Mouse (Mus musculus) ES-E14 (cell line): ENCODE measurements around the gene BC030500.

ENCODE experiments used
- MAFK ChIP-seq: IDR thresholded peaks from 2 replicates; pipeline ENCODE4 v1.6.1; 2014; ENCODE audit warnings: mild to moderate bottlenecking, low read depth, low read length, inconsistent platforms; ENCODE audit not compliant: insufficient read depth
- ZNF384 ChIP-seq: IDR thresholded peaks from 2 replicates; pipeline ENCODE4 v1.6.1; 2012; ENCODE audit warnings: low read depth, low read length, inconsistent platforms

DNA sequence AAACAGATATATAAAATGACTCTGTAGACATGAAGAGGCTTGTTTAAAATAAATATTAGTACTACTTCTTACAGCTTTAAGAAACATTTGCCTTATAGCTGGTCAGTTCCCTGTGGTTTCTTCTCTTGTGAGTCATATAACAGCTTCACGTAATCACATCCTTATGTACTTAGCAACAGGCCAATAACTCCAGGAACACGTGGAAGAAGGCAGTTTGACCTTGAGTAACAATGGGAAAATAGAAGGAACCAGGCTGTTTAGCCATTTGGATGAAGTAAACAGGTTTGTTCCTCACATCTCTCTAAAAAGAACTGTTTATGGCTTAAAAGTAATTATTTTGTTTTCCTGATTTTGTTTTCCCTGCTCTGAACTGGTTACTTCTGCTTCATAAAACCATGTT is 3.6 kb downstream of the BC030500 start:
- TF ChIP-seq ZNF384 (no peak), MAFK (no peak)
